Mouse (Mus musculus) stomach, postnatal 0 days (tissue): ENCODE measurements around the gene Igfbp1.

Experiments
- CTCF ChIP-seq: IDR thresholded peaks from 2 replicates; pipeline ENCODE4 v1.5.1; 2016; ENCODE audit warnings: antibody characterized with exemption, low read depth, mild to moderate bottlenecking, moderate library complexity
- EP300 ChIP-seq: optimal IDR thresholded peaks from 2 replicates; pipeline ENCODE3; 2016; ENCODE audit warnings: antibody characterized with exemption

DNA sequence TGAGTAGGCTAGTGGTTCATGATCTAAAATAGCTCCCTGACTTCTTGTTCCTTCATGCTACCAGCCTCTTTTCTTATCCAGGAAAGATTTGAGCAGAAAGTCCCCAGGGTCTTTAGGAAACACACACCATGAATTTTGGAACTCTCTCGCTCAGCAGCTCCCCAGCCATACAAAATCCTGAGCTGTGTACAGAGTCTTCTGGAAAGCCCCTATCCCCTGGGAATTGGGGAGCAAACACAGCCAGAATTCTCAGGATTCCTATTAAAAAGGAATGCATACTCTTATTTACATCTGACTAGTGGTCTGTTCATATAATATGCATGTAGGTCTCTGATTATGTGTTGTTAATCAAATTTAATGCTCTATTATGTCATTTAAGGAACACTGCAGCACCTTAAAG lies 36.9 kb downstream of the Igfbp1 start:
- TF ChIP-seq CTCF (no peak), EP300 (no peak)
